Mouse (Mus musculus) left cerebral cortex, adult 2 months (tissue): ENCODE results near the gene Edar. TPM values are rescaled to one million over a fixed set of nuclear protein-coding genes. Genes with fewer than 3 reads are reported as not detected.
A peak's percentile ranks its signal among the peaks of the same experiment; 100 is the strongest.

Experiments used
- DNase-seq, 2 experiments: peaks; one replicate each; pipeline ENCODE4 v3.0.0; 2021 to 2022; ENCODE audit warnings: low spot score in 2 of 2, mixed read lengths in 1 of 2; ENCODE audit errors: extremely low spot score in 1 of 2
- H3K27ac ChIP-seq: fragments of 200-600 bp; 2 replicates; pipeline ENCODE4 v1.8.1; 2022
- H3K4me3 ChIP-seq: fragments of 200-600 bp; 2 replicates; pipeline ENCODE4 v1.8.1; 2022
- CTCF ChIP-seq: fragments of 200-600 bp; IDR thresholded peaks from 2 replicates; pipeline ENCODE4 v1.8.1; 2022; ENCODE audit warnings: antibody characterized with exemption, mild to moderate bottlenecking, moderate library complexity
- intact Hi-C: fragments of 180-260 bp; cut with DNase I; formaldehyde crosslinking; loops from one replicate; pipeline ENCODE4 v1.15.1; 2025
- total RNA-seq, 2 experiments: library from RNA; stranded (reverse); gene quantifications; 2 replicates each; pipeline ENCODE4 v1.2.3; 2021

The Edar gene
- total RNA-seq, 2 experiments from 2014 or later, result 0.14 to 0.20 TPM

DNA sequence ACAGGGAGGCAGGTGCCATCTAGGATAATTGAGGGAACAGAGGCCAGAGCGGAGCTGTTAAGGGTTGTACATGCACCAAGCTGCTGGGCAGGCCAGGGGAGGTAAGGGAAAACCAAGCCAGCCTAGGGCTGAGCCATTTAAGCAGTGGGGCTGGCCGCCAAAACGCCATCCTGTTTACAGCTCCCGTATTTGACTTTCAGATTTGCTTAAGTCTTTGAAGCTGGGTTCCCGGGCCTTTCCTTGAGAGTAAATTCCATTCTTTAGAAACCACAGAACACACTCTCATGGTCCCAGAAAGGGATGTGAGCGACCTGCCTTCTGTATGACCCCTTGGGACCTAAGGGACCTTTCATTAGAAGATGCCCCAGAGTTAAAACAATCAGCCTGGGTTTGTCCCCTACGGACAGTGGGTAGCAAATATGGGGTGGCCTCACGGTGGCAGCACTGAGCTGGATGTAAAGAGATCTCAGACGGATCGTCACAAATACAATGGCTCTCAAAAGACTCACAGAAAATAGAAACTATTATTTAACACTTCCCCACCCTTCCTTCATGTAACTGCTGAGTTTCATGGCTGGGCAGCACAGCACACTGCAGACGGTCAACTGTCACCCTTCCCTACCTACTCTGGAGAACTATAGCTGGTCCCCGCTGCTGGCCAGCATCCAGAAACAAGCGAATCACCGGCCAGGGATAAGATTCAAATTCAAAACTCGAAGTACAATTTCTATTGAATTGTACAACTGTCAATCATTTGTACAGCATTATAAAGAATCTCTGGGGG, 2.0 kb downstream of the Edar start:
- peak; percentile 83 for TF ChIP-seq CTCF
- Histone ChIP-seq H3K27ac (peak overlapping the region; percentile 44), H3K4me3 (peak overlapping the region; percentile 40; the same call in 1 of the 2 replicates)
- intact Hi-C loops, result loop anchor here (2.0 to 5.0 kb wide), 4 partner anchors 47 to 479 kb away; no protein-coding TSS in a partner anchor
- peak; percentile 78 to 82 for DNase-seq

DNA sequence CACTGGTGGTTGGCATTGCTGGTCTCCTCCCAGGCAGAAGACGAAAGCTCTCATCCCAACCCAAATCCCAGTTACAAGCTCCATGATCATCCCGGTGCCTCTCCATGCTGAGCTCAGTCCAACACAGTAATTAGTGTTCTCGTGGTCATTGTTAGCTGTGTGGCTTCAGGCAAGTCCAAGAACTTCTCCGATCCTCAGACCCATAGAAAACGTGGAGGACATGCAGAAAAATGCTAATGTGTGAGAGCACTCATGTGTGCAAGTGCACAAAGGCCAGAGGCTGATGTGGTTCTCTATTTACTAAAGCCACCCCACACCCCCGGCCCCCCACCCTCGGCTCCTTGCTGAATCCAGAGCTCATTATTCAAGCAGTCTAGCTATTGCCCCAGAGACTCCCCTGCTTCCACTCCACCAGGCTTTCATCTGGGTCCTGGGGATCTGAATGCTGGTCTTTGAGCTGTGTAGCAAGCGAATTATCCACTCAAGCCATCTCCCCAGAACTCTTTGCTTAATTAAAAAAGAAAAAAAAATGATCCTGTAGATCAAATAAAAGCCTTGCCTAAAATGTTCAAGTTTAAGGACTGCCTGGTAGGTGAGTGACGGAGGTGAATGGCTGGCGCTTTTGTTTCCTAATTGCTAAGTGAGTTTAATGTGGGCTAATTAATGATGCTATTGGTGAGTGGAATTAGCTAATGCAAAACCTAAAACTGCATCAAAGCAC, 2.7 kb downstream of the Edar start:
- intact Hi-C loops, result loop anchor here (5.0 kb wide), 2 partner anchors 110 to 480 kb away; no protein-coding TSS in a partner anchor
- DNase-seq, result no peak
- Histone ChIP-seq H3K27ac (no peak overlapping the region), H3K4me3 (no peak overlapping the region)
- TF ChIP-seq CTCF, result no peak

DNA sequence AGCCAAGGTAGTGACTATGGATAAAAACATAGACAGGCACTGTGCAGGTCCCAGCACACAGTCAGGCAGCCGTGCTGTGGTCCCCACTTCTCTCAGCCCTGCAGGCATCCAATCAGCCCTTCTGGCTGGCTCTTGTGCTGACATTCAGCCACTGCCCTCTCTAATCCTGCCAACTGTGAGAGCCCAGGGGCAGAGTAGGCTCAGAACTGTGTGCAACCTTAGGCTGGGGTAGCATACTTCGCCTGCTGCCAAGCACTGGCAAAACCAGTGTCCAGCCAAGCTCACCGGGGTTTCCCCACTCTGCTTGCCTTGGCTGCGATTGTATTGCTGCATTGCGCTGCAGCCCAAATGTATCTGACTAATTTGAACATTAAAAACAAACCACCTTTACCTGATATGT, 11.6 kb downstream of the Edar start:
- Histone ChIP-seq H3K27ac (no peak overlapping the region), H3K4me3 (no peak overlapping the region)
- intact Hi-C loops, result no loop called here
- no peak for DNase-seq
- no peak for TF ChIP-seq CTCF

DNA sequence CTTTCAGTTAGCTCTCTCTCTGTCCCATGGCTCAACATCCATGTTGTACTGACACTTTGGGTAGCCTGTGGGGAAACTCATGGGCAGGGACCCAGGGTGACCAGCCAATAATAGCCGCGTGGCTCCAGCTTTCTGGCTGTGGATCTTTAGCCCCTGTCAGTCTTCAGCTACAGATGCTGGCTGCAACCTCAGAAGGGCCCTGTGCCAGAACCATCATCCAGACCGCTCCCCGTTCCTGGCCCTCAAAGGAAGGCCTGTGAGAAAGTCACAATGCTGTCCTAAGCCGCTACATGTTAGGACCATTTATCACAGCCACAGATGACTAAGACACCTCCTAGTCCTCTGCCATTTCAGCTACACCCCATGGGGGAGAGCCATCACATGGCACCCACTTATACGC, 12.0 kb downstream of the Edar start:
- no peak overlapping the region for H3K27ac ChIP-seq
- no peak for DNase-seq
- TF ChIP-seq CTCF, result no peak
- intact Hi-C loops, result no loop called here
- no peak overlapping the region for H3K4me3 ChIP-seq

DNA sequence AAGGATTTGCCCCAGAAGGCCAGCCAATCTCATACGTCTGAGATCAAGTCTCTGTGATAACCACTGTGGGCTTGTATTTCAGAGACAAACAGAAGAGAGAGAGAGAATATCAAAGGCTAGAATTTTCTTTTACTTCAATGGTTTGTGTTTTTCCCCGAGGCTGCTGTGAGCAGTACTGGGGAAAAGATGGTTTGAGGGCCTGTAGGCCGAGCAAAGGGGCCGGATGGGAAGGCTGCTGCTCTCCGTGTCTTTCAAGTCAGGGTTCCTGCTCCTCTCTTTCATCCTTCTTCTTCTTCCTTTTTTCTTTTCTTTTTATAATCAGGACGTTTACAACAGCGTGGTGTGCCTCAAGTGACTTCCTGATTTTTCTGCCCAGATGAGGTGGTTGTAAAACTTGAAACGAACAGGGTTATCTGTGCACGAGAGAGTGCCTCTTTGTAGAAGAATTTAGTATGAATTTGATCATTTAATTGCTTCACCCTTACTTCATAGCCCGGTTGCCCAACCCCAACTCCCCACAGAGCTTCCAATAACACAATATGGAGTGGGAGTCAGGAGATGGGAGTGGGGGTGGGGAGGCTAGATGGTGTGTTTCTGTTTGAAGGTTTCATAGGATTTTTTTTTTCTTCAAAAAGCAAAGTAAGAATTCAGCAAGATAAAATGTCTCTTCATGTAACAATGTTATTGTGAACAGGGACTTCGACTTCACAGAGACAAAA, 16.0 kb downstream of the Edar start:
- no peak for TF ChIP-seq CTCF
- intact Hi-C loops, result no loop called here
- DNase-seq, result no peak
- Histone ChIP-seq H3K27ac (no peak overlapping the region), H3K4me3 (no peak overlapping the region)

DNA sequence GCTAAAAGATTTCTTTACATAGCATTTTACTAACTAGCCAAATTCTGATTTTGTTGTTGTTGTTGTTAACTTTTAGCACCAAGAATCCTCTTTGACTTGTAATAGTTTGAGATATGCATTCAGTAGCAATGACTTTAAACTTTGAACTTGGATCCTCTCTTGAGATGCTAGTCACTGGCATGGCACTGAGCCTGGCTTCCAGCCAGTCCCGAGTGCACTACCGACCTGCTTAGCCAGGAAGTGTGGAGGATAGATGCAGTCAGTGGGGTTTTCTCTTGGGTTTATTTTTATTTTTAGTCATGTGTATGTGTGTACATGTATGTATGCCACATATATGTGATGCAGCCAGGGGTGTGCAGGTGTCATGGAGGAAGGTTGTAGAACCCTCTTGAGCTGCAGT, 17.7 kb downstream of the Edar start:
- Histone ChIP-seq H3K27ac (no peak overlapping the region), H3K4me3 (no peak overlapping the region)
- no peak for DNase-seq
- TF ChIP-seq CTCF, result no peak
- intact Hi-C loops, result no loop called here

DNA sequence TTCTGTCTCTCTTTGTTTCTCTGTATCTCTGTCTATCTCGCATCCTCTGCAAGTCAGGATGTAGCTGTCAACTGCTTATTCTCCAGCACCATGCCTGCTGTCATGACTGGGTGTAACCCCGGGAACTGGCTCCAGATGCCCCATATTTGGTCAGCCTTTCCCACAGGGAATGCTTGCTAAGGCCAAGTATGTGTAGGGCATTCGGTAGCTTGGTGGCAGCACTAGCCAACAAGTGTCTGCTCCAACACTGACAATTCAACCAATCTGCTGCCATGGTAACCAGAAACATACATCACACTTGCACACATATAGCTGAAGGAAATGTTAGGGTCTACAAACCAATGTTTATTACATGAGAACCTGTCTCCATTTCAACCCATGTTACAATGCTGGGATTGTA, 21.8 kb downstream of the Edar start:
- DNase-seq, result no peak
- Histone ChIP-seq H3K4me3 (no peak overlapping the region), H3K27ac (no peak overlapping the region)
- intact Hi-C loops, result no loop called here
- TF ChIP-seq CTCF, result no peak

DNA sequence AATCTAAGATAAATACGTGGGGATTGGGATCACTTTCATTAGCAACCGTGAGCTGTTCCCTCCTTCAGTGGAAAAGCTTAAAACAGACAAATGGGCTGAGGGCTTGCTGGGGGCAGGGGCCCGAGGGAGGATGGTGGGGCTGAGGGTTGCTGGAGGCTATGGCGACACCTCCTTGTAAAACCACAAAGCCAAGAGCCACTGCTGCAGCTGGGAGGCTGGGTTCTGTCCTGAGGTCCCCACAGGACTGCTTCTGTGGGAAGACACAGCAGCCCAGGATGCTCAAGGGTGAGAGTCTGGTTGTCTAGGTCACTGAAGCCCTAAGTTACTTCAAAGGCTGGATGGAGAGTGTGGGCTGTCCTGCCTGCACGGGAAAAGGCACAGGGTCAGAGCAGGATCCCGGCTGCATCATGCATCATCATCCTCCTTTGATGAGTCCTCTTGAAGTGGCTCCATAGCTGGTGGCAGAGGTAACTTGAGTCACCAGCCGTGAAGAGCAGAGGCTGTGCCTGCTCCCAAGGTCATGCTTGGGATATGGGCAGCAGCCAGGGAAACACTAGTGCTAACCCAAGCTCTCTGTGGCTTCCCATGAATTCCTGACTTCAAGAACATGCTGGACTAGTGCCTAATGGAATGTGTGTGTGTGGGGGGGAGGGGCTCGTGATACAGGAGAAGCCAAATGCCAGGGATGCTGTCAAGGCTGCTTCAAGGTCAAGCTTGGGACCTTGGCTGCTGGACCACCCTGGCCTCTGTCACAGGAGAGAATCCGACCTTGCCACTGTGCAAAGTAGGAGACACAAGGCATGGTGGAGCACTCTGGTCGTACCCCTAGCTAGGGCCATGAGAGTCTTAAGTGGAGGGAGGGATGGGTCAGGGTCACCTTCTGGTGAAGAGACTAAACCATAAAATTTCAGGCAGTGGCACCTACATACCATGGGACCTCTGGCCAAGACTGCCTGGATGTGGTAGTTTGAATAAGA, 22.7 kb downstream of the Edar start:
- intact Hi-C loops, result no loop called here
- no peak for DNase-seq
- Histone ChIP-seq H3K4me3 (no peak overlapping the region), H3K27ac (no peak overlapping the region)
- no peak for TF ChIP-seq CTCF

DNA sequence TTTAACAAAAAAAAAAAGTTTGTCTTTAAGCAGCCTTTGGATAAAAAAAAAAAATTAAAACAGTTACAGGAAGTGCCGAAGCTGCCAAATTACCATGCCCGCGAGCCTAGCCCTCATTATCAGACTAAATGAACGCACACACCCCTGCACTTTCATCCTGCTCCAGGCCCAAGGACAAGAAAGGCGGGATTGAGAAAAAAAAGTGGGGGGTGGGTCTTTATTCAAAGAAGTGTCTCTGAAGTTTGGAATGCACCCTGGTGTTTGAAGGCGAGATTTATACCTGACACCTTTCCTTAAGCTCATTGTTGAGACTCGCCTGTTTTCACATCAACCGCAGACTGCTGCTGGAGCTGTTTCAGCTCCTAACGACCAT, 23.4 kb downstream of the Edar start:
- TF ChIP-seq CTCF, result no peak
- DNase-seq, result no peak
- intact Hi-C loops, result no loop called here
- Histone ChIP-seq H3K4me3 (no peak overlapping the region), H3K27ac (no peak overlapping the region)

DNA sequence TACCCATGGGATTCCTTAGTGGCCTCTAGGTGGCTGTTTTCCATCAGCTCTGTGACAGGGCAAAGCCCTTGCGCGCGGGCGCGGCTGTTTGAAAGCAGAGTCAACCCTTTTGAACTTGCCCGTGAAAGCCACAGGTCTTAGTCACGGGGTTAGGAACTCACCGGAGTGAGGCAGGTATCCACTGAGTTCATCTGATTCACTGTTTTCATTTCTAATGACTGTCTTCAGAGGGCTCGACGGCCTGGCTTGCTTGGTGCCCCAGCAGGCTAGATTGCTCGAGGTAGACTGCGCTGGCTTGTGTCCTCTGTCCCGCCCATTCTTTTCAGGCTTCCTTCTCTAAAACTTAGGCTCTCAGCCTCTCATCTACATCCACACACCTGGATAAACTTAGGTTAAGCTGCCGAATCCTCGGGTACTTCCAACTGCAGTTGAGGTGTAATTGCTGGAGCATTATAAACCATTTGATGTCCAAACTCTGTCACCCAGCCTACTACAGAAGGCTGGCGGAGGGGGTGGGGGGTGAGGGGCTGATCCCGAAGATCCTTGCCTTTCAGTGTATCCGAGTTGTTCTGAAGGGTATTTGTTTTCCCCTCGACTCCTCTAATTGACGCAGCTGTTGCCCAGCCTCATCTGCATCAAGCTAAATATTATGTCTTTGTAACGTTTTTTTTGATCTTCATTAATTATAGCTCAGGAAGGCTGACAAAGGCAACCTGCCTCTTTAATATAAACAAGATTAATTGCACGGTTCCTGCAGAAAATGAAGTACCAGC, 24.0 kb downstream of the Edar start:
- H3K27ac ChIP-seq, result no peak overlapping the region
- no peak for TF ChIP-seq CTCF
- no peak overlapping the region for H3K4me3 ChIP-seq
- intact Hi-C loops, result no loop called here
- no peak for DNase-seq
